Mouse (Mus musculus) heart, embryonic 10.5 days (tissue): ENCODE measurements around the gene Parp4. TPM values are rescaled to one million over a fixed set of nuclear protein-coding genes. Genes with fewer than 3 reads are reported as not detected.

ENCODE experiments used
- DNase-seq: peaks from one replicate; pipeline ENCODE4 v3.0.0-alpha.2; 2017; ENCODE audit warnings: low spot score
- H3K27ac ChIP-seq: fragments of 300-500 bp; sonication (generic); 2 replicates; pipeline ENCODE4 v1.5.1; 2016; ENCODE audit warnings: mild to moderate bottlenecking
- H3K27me3 ChIP-seq: fragments of 300-500 bp; sonication (generic); 2 replicates; pipeline ENCODE4 v1.6.1; 2016; ENCODE audit warnings: mild to moderate bottlenecking; ENCODE audit not compliant: poor library complexity, insufficient read depth, severe bottlenecking
- H3K36me3 ChIP-seq: fragments of 300-500 bp; sonication (generic); 2 replicates; pipeline ENCODE4 v1.6.1; 2016; ENCODE audit warnings: mild to moderate bottlenecking, moderate library complexity
- H3K4me1 ChIP-seq: fragments of 300-500 bp; sonication (generic); 2 replicates; pipeline ENCODE4 v1.6.1; 2016; ENCODE audit warnings: mild to moderate bottlenecking
- H3K4me3 ChIP-seq: fragments of 300-500 bp; sonication (generic); 2 replicates; pipeline ENCODE4 v1.5.1; 2016; ENCODE audit warnings: mild to moderate bottlenecking, moderate library complexity
- H3K9me3 ChIP-seq: fragments of 300-500 bp; sonication (generic); 2 replicates; pipeline ENCODE4 v1.6.1; 2016; ENCODE audit warnings: mild to moderate bottlenecking, moderate library complexity
- WGBS: fragments of 180-500 bp; shearing (Covaris S2); methylation state at CpG from one replicate; pipeline ENCODE4 v1.1.7; 2016; 5-methylcytosine and 5-hydroxymethylcytosine counted together
- polyA plus RNA-seq: library from polyadenylated mRNA; unstranded; fragments of >200 nt; fragmentation: Nextera tagmentation; extraction: Ambion mirVana; gene quantifications from 2 replicates; pipeline ENCODE4 v1.2.1, GENCODE M21; 2016

Parp4 gene
- polyA plus RNA-seq, 1 experiment from 2014 or later: 6.4 TPM

- Histone ChIP-seq H3K9me3 (no peaks in the 10 kb centered on the region), H3K27ac (peak overlapping the region; percentile 90), H3K4me1 (peaks cover 30% of the 10 kb centered on the region), H3K4me3 (peak overlapping the region; percentile 75), H3K36me3 (peaks cover 2% of the 10 kb centered on the region; the same call in 1 of the 2 replicates), H3K27me3 (no peaks in the 10 kb centered on the region)
- no peak for DNase-seq
- WGBS: 70% methylated on average over 18 of the region's 18 CpGs
Observed at GRCm38 (mm10) chr14:56575969-56576901, 816 bp downstream of the Parp4 start.

- H3K36me3 ChIP-seq: peaks cover 8% of the 10 kb centered on the region; the same call in 1 of the 2 replicates
- H3K4me1 ChIP-seq: peaks cover 36% of the 10 kb centered on the region
- H3K27me3 ChIP-seq: no peaks in the 10 kb centered on the region
- peak overlapping the region; percentile 36; the same call in 1 of the 2 replicates for H3K27ac ChIP-seq
- no peaks in the 10 kb centered on the region for H3K9me3 ChIP-seq
- WGBS: 34% methylated on average over 8 of the region's 8 CpGs
- no peak for DNase-seq
- no peak overlapping the region for H3K4me3 ChIP-seq
Observed at GRCm38 (mm10) chr14:56579011-56579410, 3.6 kb downstream of the Parp4 start.

GRCm38 (mm10) chr14:56581117-56581516 is 5.7 kb downstream of the Parp4 start:
- WGBS: 21% methylated on average over 5 of the region's 5 CpGs
- peaks cover 34% of the 10 kb centered on the region for H3K4me1 ChIP-seq
- no peaks in the 10 kb centered on the region for H3K9me3 ChIP-seq
- H3K27me3 ChIP-seq: no peaks in the 10 kb centered on the region
- peaks cover 28% of the 10 kb centered on the region for H3K36me3 ChIP-seq
- H3K27ac ChIP-seq: peak overlapping the region; percentile 54; the same call in 1 of the 2 replicates
- H3K4me3 ChIP-seq: no peak overlapping the region
- peak; percentile 83 for DNase-seq

GRCm38 (mm10) chr14:56582294-56582693 is 6.9 kb downstream of the Parp4 start:
- H3K4me3 ChIP-seq: no peak overlapping the region
- no peak for DNase-seq
- H3K4me1 ChIP-seq: peaks cover 28% of the 10 kb centered on the region
- no peak overlapping the region for H3K27ac ChIP-seq
- WGBS: 86% methylated on average over 6 of the region's 6 CpGs
- no peaks in the 10 kb centered on the region for H3K9me3 ChIP-seq
- H3K27me3 ChIP-seq: no peaks in the 10 kb centered on the region
- peaks cover 34% of the 10 kb centered on the region for H3K36me3 ChIP-seq

- no peak for DNase-seq
- H3K36me3 ChIP-seq: peaks cover 83% of the 10 kb centered on the region
- no peak overlapping the region for H3K27ac ChIP-seq
- WGBS: 94% methylated on average over 9 of the region's 9 CpGs
- no peaks in the 10 kb centered on the region for H3K9me3 ChIP-seq
- H3K4me1 ChIP-seq: no peaks in the 10 kb centered on the region
- H3K27me3 ChIP-seq: no peaks in the 10 kb centered on the region
- no peak overlapping the region for H3K4me3 ChIP-seq
Observed at GRCm38 (mm10) chr14:56592191-56592590, 16.8 kb downstream of the Parp4 start.

GRCm38 (mm10) chr14:56594811-56595210 is 19.4 kb downstream of the Parp4 start:
- 90% methylated on average over 1 of the region's 1 CpGs for WGBS
- no peak for DNase-seq
- Histone ChIP-seq H3K36me3 (peaks cover 97% of the 10 kb centered on the region), H3K27ac (no peak overlapping the region), H3K9me3 (no peaks in the 10 kb centered on the region), H3K4me1 (no peaks in the 10 kb centered on the region), H3K4me3 (no peak overlapping the region), H3K27me3 (no peaks in the 10 kb centered on the region)

- WGBS: 48% methylated on average over 6 of the region's 6 CpGs
- Histone ChIP-seq H3K4me3 (no peak overlapping the region), H3K9me3 (no peaks in the 10 kb centered on the region), H3K27me3 (no peaks in the 10 kb centered on the region), H3K27ac (no peak overlapping the region), H3K4me1 (no peaks in the 10 kb centered on the region), H3K36me3 (peaks cover 86% of the 10 kb centered on the region)
- DNase-seq: peak; percentile 83
Observed at GRCm38 (mm10) chr14:56598759-56599158, 23.3 kb downstream of the Parp4 start.

- DNase-seq: no peak
- Histone ChIP-seq H3K27ac (no peak overlapping the region), H3K36me3 (peaks cover 70% of the 10 kb centered on the region), H3K4me1 (no peaks in the 10 kb centered on the region), H3K4me3 (no peak overlapping the region), H3K9me3 (no peaks in the 10 kb centered on the region), H3K27me3 (no peaks in the 10 kb centered on the region)
- 90% methylated on average over 9 of the region's 9 CpGs for WGBS
Observed at GRCm38 (mm10) chr14:56602069-56602468, 26.6 kb downstream of the Parp4 start.

GRCm38 (mm10) chr14:56604438-56604837 is 29.0 kb downstream of the Parp4 start:
- H3K36me3 ChIP-seq: peaks cover 70% of the 10 kb centered on the region
- no peak for DNase-seq

GRCm38 (mm10) chr14:56605136-56605535 is 29.7 kb downstream of the Parp4 start:
- Histone ChIP-seq H3K27me3 (no peaks in the 10 kb centered on the region), H3K9me3 (no peaks in the 10 kb centered on the region), H3K27ac (no peak overlapping the region), H3K4me1 (no peaks in the 10 kb centered on the region), H3K36me3 (peaks cover 73% of the 10 kb centered on the region), H3K4me3 (no peak overlapping the region)
- DNase-seq: no peak
- 87% methylated on average over 4 of the region's 4 CpGs for WGBS

More at GRCm38 (mm10) chr14:56604438-56604837, 29.0 kb downstream of the Parp4 start:
- Histone ChIP-seq H3K4me3 (no peak overlapping the region), H3K4me1 (no peaks in the 10 kb centered on the region), H3K27me3 (no peaks in the 10 kb centered on the region), H3K27ac (no peak overlapping the region), H3K9me3 (no peaks in the 10 kb centered on the region)
- WGBS: 89% methylated on average over 5 of the region's 5 CpGs

- Histone ChIP-seq H3K27ac (no peak overlapping the region), H3K4me1 (no peaks in the 10 kb centered on the region), H3K4me3 (no peak overlapping the region), H3K27me3 (no peaks in the 10 kb centered on the region), H3K9me3 (no peaks in the 10 kb centered on the region), H3K36me3 (peaks cover 97% of the 10 kb centered on the region)
- 82% methylated on average over 3 of the region's 3 CpGs for WGBS
- DNase-seq: no peak
Observed at GRCm38 (mm10) chr14:56613212-56613611, 37.8 kb downstream of the Parp4 start.

GRCm38 (mm10) chr14:56617470-56617869 is 42.1 kb downstream of the Parp4 start:
- Histone ChIP-seq H3K27me3 (no peaks in the 10 kb centered on the region), H3K27ac (no peak overlapping the region), H3K36me3 (peaks cover 87% of the 10 kb centered on the region), H3K4me1 (no peaks in the 10 kb centered on the region), H3K9me3 (no peaks in the 10 kb centered on the region), H3K4me3 (no peak overlapping the region)
- WGBS: 96% methylated on average over 1 of the region's 1 CpGs
- DNase-seq: no peak

GRCm38 (mm10) chr14:56620425-56620824 is 45.0 kb downstream of the Parp4 start:
- Histone ChIP-seq H3K4me3 (no peak overlapping the region), H3K27me3 (no peaks in the 10 kb centered on the region), H3K9me3 (no peaks in the 10 kb centered on the region), H3K36me3 (peaks cover 82% of the 10 kb centered on the region), H3K27ac (no peak overlapping the region), H3K4me1 (no peaks in the 10 kb centered on the region)
- DNase-seq: no peak
- WGBS: 89% methylated on average over 8 of the region's 8 CpGs
